Mouse (Mus musculus) gastrocnemius, postnatal 25 days (tissue): ENCODE data around the gene Abca7. TPM values are rescaled to one million over a fixed set of nuclear protein-coding genes. Genes with fewer than 3 reads are reported as not detected.
A peak's percentile ranks its signal among the peaks of the same experiment; 100 is the strongest.

Experiments used
- DNase-seq: peaks from one replicate; pipeline ENCODE4 v3.0.0; 2022
- total RNA-seq, 2 experiments: library from RNA; stranded (reverse); gene quantifications; 1 replicate in 1 of 2; 2 replicates in 1 of 2; pipeline ENCODE4 v1.2.3; 2021

Gene Abca7
- total RNA-seq, 2 experiments from 2014 or later: 4.9 to 5.7 TPM

GRCm38 (mm10) chr10:79994397-79995115, 1.7 kb upstream of the Abca7 start:
- no peak for DNase-seq

- DNase-seq: no peak
These were observed 658 bp upstream of the Abca7 start for GRCm38 (mm10) chr10:79995636-79996035.

GRCm38 (mm10) chr10:79997034-79997760, 903 bp downstream of the Abca7 start:
- peak; percentile 62 for DNase-seq

GRCm38 (mm10) chr10:79997819-79998218, 1.5 kb downstream of the Abca7 start:
- DNase-seq: no peak

GRCm38 (mm10) chr10:80001945-80002344, 5.7 kb downstream of the Abca7 start:
- no peak for DNase-seq

- no peak for DNase-seq
These were observed 6.5 kb downstream of the Abca7 start for GRCm38 (mm10) chr10:80002829-80003228.

GRCm38 (mm10) chr10:80003374-80004232, 7.3 kb downstream of the Abca7 start:
- DNase-seq: no peak

GRCm38 (mm10) chr10:80004233-80004705, 8.0 kb downstream of the Abca7 start:
- no peak for DNase-seq

- no peak for DNase-seq
These were observed 15.4 kb downstream of the Abca7 start for GRCm38 (mm10) chr10:80011740-80012139.

GRCm38 (mm10) chr10:80013609-80014008, 17.3 kb downstream of the Abca7 start:
- no peak for DNase-seq

- no peak for DNase-seq
These were observed 18.4 kb downstream of the Abca7 start for GRCm38 (mm10) chr10:80014484-80015290.

- no peak for DNase-seq
These were observed 19.3 kb downstream of the Abca7 start for GRCm38 (mm10) chr10:80015583-80015982.

GRCm38 (mm10) chr10:80016511-80016910, 20.2 kb downstream of the Abca7 start, which contains the start of gene Arhgap45:
Arhgap45 (plus strand) TSS chr10:80016653.
- DNase-seq: peak; percentile 55

- no peak for DNase-seq
These were observed 20.6 kb downstream of the Abca7 start for GRCm38 (mm10) chr10:80016931-80017330.

GRCm38 (mm10) chr10:80017361-80017760, 21.1 kb downstream of the Abca7 start:
- peak; percentile 72 for DNase-seq

- no peak for DNase-seq
These were observed 21.5 kb downstream of the Abca7 start for GRCm38 (mm10) chr10:80017771-80018170.

GRCm38 (mm10) chr10:80018739-80019297, 22.5 kb downstream of the Abca7 start:
- DNase-seq: no peak

GRCm38 (mm10) chr10:80019471-80020131, 23.3 kb downstream of the Abca7 start:
- DNase-seq: no peak

- DNase-seq: no peak
These were observed 23.9 kb downstream of the Abca7 start for GRCm38 (mm10) chr10:80020191-80020590.

- DNase-seq: no peak
These were observed 24.5 kb downstream of the Abca7 start for GRCm38 (mm10) chr10:80020603-80021319.
